Mouse (Mus musculus) lung, postnatal 25 days (tissue): ENCODE measurements around the gene Lgmn.

Source experiments
- DNase-seq: peaks from one replicate; pipeline ENCODE4 v3.0.0; 2022; ENCODE audit warnings: low spot score

Lgmn gene

GRCm38 (mm10) chr12:102432238-102432637 is 7.4 kb downstream of the Lgmn start:
- peak; percentile 60 for DNase-seq

GRCm38 (mm10) chr12:102430228-102430627 is 9.4 kb downstream of the Lgmn start:
- DNase-seq: no peak

GRCm38 (mm10) chr12:102429656-102430055 is 10.0 kb downstream of the Lgmn start:
- DNase-seq: no peak

DNA sequence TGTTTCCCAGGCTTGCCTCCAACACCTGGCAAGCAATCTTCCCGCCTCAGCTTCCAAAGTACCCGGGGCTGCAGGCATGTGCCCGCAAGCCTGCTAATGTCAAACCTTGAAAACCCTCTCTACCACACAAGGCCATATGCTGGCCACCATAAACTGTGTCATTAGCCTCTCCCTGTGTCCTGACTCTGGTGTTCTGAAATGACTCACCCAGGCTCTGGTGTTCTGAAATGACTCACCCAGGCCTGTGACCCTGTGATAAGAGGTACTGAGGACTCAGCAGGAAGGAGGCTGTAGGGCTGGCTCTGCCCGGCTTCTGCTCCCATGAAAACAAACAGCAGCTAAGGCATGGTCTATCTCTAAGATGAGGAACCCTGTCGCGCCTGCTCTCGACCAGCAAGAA is 13.3 kb downstream of the Lgmn start:
- no peak for DNase-seq

- no peak for DNase-seq
Measured at GRCm38 (mm10) chr12:102425048-102425578, 14.5 kb downstream of the Lgmn start.

DNA sequence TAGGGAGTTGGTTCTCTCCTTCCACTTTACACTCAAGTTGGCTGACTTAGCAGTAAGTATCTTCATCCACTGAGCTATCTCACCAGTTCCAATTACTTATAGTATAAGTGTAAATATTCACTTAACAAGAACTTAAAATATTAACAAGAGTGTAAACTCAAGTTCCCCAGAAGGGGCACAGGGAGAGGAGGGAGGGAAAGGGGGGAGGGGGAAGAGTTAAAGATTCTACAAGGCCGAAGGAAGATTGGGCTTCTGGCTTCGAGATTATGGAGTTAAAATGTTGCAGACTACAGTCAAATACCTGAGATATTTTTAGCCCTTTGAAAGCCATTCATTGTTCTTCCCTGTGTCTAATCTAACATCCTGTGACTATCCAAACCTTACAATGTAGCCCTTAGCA is 15.2 kb downstream of the Lgmn start:
- no peak for DNase-seq

GRCm38 (mm10) chr12:102423625-102424024 is 16.0 kb downstream of the Lgmn start:
- DNase-seq: no peak

DNA sequence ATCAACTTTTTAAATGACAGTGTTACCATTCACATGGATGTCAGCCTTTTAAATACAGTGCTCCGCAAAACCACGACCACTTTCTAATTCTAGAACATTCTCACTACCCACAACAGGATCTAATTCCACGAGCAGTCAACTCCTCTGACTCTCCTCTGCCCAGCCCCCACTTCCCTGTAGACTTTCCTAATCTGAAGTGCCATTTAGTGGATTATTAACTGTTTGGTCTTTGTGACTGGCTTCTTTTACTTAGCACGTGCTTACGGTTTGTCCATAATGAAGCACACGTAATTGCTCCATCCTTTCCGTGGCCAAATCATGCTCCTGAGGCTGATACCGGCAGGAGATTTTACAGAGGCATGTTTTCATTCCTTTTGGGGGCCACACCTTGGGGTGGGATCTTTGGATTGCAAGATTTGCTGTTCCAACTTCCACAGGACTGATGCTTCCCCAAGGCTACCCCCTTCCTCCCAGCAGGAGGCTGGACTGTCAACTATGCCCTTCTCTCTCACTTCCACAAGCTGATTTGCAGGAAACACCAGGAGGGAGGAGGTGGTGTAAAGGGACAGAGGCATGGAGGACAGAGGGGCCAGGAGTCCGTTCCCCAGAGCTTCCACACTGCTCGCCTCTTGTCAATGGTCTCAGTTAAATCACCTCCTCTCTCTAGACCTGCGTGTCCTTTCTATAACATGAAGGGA is 16.8 kb downstream of the Lgmn start:
- peak; percentile 46 for DNase-seq

GRCm38 (mm10) chr12:102422065-102422464 is 17.5 kb downstream of the Lgmn start:
- DNase-seq: peak; percentile 91

GRCm38 (mm10) chr12:102420168-102420890 is 19.3 kb downstream of the Lgmn start:
- no peak for DNase-seq

DNA sequence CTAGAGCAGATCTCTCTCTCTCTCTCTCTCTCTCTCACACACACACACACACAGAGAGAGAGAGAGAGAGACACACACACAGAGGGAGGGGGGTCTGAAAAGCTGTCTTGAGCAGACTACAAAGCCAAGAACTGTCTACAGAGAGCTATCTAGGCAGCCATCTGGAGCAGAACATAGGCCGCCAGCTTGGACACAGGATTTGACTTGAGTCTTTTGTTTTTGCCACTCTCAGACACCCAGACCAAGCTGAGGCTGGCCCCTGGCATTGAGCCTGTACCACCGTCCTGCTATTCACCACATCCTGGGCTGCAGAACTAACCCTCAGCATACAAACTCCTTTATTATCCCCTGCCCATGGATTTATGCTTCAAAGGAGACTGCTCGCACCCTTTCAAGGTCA is 20.1 kb downstream of the Lgmn start:
- DNase-seq: no peak

- DNase-seq: no peak
Measured at GRCm38 (mm10) chr12:102417701-102418100, 21.9 kb downstream of the Lgmn start.

GRCm38 (mm10) chr12:102416955-102417510 is 22.6 kb downstream of the Lgmn start:
- DNase-seq: no peak

DNA sequence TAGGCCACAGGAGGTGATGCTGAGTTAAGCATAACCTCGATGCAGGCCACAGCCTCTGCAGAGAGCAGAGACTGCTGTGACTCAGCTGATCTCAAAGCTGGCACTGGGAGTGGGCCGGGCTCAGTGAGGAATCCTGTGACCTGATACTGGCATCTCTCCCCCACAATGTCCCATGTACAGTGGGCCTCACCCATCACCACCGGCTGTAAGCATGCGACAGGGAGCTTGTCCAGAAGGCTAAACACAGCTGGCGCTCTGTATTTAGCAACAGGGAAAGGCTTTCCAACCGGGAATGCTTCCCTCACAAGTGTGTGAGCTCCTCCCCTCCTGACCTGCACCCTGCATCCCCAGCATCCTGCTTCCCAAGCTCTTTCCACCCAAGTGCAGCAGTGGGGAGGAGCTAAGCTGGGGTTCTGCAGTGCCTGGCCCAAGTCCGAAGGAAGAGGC is 23.2 kb downstream of the Lgmn start:
- DNase-seq: peak; percentile 41

DNA sequence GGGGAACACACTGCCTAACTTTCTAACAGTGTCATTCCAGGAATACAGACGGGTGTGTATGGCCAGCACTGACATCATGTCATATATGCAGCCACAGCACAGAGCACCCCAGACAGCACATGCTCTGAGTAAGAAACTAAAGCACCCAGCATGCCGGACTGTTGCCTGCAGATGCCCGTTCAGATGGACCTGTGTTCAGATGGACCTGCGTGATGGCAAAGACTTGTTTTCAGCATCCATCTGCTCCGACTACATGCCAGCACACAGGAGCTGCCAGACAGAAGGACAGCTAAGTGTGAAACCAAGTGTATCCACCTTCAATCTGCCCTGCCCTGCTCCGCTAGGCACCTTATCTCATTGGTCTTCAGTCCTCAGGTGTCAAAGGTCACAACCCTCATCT is 24.9 kb downstream of the Lgmn start:
- no peak for DNase-seq

- DNase-seq: no peak
Measured at GRCm38 (mm10) chr12:102413171-102413570, 26.4 kb downstream of the Lgmn start.

DNA sequence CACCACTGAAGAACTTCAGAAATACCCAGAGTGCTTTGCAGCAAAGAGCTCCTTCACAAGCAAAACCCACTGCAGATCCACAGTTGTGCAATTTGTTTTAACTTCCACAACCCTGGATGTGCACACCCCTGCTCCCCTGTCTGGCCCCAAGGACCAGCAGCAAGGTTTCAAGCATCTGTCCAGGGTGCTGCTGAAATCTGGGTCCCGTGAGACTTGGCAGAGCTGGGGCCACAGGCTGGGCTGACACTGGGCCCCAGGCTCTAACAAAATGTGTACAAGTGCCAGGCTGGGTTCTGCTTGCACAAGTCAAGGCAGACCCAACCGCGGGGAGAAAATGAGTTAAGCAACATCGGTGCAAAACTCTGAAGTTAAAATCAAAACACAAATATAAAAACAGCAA is 41.0 kb downstream of the Lgmn start:
- DNase-seq: no peak

DNA sequence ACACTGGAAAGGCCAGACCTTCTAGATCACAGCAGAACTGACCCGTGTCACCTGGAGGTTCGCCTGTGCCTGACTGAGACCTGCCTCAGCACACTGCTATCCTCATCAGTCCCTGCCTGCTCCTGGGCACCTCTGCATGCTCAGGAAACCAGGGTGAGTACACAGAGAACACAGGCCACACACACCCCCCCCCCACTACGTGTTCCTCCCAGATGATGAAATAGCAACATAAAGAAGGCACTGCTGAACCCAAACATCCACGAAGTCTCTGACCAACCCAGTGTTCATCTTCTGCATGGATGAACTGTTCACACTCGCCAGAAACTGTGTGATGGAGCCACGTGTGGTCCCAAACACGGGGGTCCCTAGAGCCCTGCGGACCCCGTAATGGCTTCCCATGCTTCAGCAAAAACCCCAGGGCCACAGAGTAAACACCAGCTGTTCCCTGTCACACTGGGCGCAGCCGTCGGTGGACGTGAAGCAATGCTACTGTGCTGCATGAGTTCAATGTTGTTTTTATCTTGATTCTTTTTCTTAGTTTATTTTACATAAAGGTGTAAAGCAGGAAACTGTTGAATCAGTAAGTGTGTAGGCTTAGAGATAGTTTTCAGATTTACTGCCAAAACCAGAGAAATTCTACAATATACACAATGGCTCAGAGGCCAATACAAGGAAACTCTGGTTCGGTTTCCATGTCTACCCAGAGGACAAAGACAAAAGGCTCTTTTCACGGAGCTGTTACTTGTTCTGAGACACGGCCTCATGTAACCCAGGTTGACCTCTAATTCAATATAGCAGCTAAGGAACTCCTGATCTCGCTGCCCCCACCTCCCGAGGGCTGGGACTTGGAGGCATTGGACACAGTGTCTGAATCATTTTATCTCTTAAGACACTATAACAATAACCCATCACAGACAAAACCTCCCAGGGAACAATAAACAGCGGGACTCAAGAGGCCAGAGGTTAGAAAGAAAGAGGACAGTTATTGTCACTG is 43.3 kb downstream of the Lgmn start:
- no peak for DNase-seq

GRCm38 (mm10) chr12:102395537-102395936 is 44.1 kb downstream of the Lgmn start:
- no peak for DNase-seq

DNA sequence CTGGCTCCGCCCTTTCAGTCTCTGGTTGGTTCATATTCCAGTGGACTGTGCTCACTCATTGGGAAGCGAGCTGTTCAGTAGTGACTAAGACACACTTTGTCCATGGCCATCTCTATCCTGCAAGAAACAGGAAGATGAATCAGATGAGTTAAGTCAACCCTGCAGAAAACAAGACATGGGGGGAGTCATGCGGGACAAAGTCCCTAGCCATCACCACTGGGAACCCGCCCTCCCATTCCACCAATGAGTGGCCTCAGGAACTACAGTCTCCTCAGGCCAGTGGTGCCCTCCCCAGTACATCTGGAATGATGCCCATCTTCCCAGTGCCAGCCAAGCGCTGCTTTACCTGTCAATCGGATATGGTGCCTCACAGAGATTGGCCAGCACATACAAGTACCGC is 45.1 kb downstream of the Lgmn start:
- DNase-seq: no peak

GRCm38 (mm10) chr12:102391982-102392381 is 47.6 kb downstream of the Lgmn start:
- peak; percentile 36 for DNase-seq

DNA sequence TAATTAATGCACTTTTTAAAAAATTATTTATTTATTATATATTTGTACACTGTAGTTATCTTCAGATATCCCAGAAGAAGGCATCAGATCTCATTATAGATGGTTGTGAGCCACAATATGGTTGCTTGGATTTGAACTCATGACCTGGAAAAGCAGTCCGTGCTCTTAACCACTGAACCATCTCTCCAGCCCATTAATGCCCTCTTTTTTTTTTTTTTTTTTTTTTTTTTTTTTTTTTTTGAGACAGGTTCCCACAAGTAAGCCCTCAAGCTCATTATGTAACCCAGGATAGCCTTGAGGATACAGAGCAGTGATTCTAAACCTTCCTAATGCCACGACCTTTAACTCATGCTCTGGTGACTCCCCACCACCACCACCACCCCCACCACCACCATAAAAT is 48.5 kb downstream of the Lgmn start:
- DNase-seq: no peak
